Mouse (Mus musculus): ENCODE results near the gene Nup93. TPM values are rescaled to one million over a fixed set of nuclear protein-coding genes. Genes with fewer than 3 reads are reported as not detected.

Gene Nup93
- total RNA-seq, 2 experiments from 2014 or later: 10.7 to 11.3 TPM

GRCm38 (mm10) chr8:94361774-94362431 lies 147.5 kb downstream of the Nup93 start:
- DNase-seq (ENCODE audit: low spot score in 2 of 2): no peak

DNA sequence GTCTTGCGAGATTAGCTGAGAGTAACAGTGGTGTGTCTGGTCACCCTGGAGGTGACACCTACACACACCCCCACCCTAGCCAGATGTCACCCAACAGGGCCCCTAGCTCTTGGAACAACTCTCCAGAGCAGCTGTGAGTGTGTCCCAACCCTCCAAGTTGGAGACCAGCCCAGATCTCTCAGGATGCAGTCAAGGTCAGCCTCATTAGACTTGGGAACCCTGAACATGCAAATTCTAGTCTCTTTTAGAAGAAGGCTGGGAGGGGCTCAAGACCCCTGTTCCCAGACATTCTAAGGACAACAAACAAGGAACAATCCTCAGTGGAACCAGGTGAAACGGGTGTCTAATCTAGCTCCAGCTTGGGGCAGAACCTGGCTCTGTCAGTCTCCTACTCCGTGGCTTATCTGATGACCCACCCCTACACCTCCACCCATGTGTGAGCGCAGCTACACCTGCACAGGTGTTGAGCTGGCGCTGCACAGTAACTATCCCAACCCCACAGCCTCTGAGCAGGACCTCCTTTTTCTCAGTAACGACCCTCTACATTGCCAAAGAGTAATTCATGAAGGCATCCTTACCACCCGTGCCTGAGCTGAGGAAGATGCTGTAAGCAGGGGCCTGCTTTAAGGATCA lies 148.4 kb downstream of the Nup93 start:
- no peak for DNase-seq (ENCODE audit: low spot score in 2 of 2)

- peak in 1 of 2 experiments; percentile 57 for DNase-seq (ENCODE audit: low spot score in 2 of 2)
Observed at GRCm38 (mm10) chr8:94363288-94363688, 148.9 kb downstream of the Nup93 start.

DNA sequence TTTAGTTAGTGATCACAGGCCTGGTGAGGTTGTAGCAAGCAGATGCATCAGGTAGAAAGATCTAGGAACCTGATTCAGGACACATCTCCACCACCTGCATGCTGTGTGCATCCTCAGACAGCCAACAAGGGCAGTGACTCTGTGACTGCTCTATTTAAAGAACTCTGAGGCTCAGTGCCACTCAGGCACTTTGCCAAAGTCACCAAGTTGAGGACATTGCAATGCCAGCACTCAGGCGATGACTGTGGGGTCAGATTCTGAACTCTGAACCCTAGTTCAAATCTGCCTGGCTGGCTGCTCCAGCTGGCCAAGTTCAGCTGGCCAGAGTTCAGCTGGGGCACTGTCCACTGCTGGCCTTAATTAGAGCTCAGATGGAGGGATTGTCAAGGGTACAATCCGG lies 149.5 kb downstream of the Nup93 start:
- peak; percentile 42 to 52 for DNase-seq (ENCODE audit: low spot score in 2 of 2)

DNA sequence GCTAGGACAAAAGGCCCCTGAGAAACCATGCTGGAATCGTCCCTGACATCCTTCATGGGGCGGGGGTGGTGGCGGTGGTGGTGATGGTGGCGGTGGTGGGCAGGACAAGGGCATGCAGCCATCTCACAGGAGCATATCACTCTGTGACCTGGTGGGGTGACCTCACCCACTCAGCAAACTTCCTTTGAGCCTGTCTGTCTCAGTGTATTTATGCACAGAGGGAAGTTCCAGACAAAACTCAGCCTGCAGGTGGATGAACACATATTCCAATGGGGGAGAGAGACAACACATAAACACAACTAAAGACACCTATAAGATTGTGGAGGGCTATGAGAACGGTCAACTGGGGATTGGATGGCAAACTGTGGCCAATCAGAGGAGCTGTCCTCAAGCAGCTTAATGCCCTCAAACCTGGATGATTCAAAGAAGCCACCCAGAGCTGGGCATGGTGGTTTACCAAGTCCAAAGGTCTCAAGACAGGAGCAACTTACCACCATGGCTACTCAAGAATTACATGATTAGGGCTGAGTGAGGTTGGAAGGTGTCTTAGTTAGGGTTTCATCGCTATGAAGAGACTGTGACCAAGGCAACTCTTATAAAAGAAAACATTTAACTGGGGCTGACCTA lies 150.4 kb downstream of the Nup93 start:
- DNase-seq (ENCODE audit: low spot score in 2 of 2): no peak

DNA sequence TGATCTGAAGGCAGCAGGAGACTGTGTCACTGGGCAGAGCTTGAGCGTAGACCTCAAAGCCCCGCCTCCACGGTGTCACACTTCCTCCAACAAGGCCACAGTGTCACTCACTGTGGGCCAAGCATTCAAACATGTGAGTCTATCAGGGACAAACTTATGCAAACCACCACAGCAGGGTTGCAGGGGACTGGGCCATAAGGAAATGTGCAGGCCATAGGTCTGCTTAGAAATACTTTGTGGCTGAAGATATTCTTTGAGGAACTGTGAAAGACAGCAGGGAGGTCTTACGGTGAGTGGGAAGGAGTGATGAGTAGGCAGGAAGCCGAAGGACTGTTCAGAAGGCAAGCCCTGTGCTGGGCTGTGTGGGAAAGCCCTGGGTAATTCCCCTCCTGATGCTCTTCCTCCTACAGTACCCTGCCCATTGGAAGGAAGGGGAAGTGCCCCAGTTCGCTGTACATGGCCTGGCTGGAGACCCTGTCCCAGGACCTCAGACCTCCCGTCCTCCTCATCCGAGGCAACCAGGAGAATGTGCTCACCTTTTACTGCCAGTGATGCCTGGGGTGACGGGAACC lies 151.1 kb downstream of the Nup93 start:
- no peak for DNase-seq (ENCODE audit: low spot score in 2 of 2)

Small RNAs within 50 kb of the gene (microRNA-seq; reads per million reads assigned to microRNA genes)
- 16.1 to 25.1 reads per million in 2 experiments for gene Mir138-2 (ENCODE audit: borderline number of aligned reads in 2 of 2)

Other genes with a start within 250 kb of the Nup93 start
- 100 to 1,000 TPM; 174 to 283 TPM for gene Amfr, start 201.7 kb upstream of the Nup93 start, total RNA-seq (2021)
- gene Nudt21, start 177.5 kb upstream of the Nup93 start, total RNA-seq (2021): 10 to 100 TPM; 29.4 to 33.1 TPM
- 10 to 100 TPM; 19.5 to 20.1 TPM for gene Ogfod1, start 177.4 kb upstream of the Nup93 start, total RNA-seq (2021)
- 10 to 100 TPM; 20.1 to 21.4 TPM for gene Bbs2, start 115.6 kb upstream of the Nup93 start, total RNA-seq (2021)
- not detected for gene Mt4, start 77.4 kb upstream of the Nup93 start, total RNA-seq (2021)
- 1 to 10 TPM; 4.5 to 7.2 TPM for gene Mt3, start 62.0 kb upstream of the Nup93 start, total RNA-seq (2021)
- gene Mt2, start 41.9 kb upstream of the Nup93 start, total RNA-seq (2021): 100 to 1,000 TPM; 203 to 204 TPM
- gene Mt1, start 35.5 kb upstream of the Nup93 start, total RNA-seq (2021): 100 to 1,000 TPM; 291 to 329 TPM
- under 1 TPM in 1 of 2 experiments, not detected in 1; 0.13 TPM for gene Slc12a3, start 114.6 kb downstream of the Nup93 start, total RNA-seq (2021)
- gene Herpud1, start 171.9 kb downstream of the Nup93 start, total RNA-seq (2021): 100 to 1,000 TPM; 100 to 109 TPM
- gene Nlrc5, start 219.8 kb downstream of the Nup93 start, total RNA-seq (2021): 10 to 100 TPM in 1 of 2 experiments, 1 to 10 TPM in 1; 7.1 to 23.7 TPM